Mouse (Mus musculus): ENCODE results near the gene Cdyl.

- TF ChIP-seq CTCF (IDR thresholded peaks at IDR 0.05; ENCODE audit: extremely low read depth, insufficient read depth, low read length) (no peak), POLR2A (IDR thresholded peaks at IDR 0.05; ENCODE audit: extremely low read depth, insufficient read depth, low read length) (no peak)
Measured at GRCm38 (mm10) chr13:35805727-35806126, 146.1 kb downstream of the Cdyl start.

Data from cortical plate, adult 2 months (tissue).